Mouse (Mus musculus) heart, embryonic 11.5 days (tissue): ENCODE data around the gene Antxr2. TPM values are rescaled to one million over a fixed set of nuclear protein-coding genes. Genes with fewer than 3 reads are reported as not detected.

Source experiments
- ATAC-seq: fragments of 200-750 bp; cut with Nextera tagmentation; replicated peaks from 2 replicates; pipeline ENCODE4 v1.8.0; 2017; ENCODE audit warnings: moderate library complexity; ENCODE audit not compliant: insufficient number of reproducible peaks, low FRiP score, low TSS enrichment
- H3K27ac ChIP-seq: fragments of 300-500 bp; sonication (generic); 2 replicates; pipeline ENCODE4 v1.5.1; 2014; ENCODE audit warnings: mild to moderate bottlenecking, low read depth, low read length
- H3K27me3 ChIP-seq: fragments of 300-500 bp; sonication (generic); 2 replicates; pipeline ENCODE4 v1.6.1; 2014; ENCODE audit warnings: mild to moderate bottlenecking, low read length, mixed read lengths; ENCODE audit not compliant: control insufficient read depth, insufficient read depth
- H3K36me3 ChIP-seq: fragments of 300-500 bp; sonication (generic); 2 replicates; pipeline ENCODE4 v1.6.1; 2014; ENCODE audit warnings: mild to moderate bottlenecking, low read length, moderate library complexity, mixed read lengths; ENCODE audit not compliant: control insufficient read depth, insufficient read depth
- H3K4me1 ChIP-seq: fragments of 300-500 bp; sonication (generic); 2 replicates; pipeline ENCODE4 v1.6.1; 2014; ENCODE audit warnings: low read length; ENCODE audit not compliant: control insufficient read depth, insufficient read depth
- H3K4me2 ChIP-seq: fragments of 300-500 bp; sonication (generic); 2 replicates; pipeline ENCODE4 v1.6.1; 2014; ENCODE audit warnings: mild to moderate bottlenecking, moderate library complexity
- H3K4me3 ChIP-seq: fragments of 300-500 bp; sonication (generic); 2 replicates; pipeline ENCODE4 v1.5.1; 2014; ENCODE audit warnings: low read depth, low read length
- H3K9ac ChIP-seq: fragments of 300-500 bp; sonication (generic); 2 replicates; pipeline ENCODE4 v1.6.1; 2014; ENCODE audit warnings: mild to moderate bottlenecking, low read depth, low read length, moderate library complexity
- H3K9me3 ChIP-seq: fragments of 300-500 bp; sonication (generic); replicated peaks from 2 replicates; pipeline ENCODE4 v1.6.1; 2016; ENCODE audit warnings: low read length; ENCODE audit not compliant: control insufficient read depth
- WGBS: fragments of 180-500 bp; shearing (Covaris S2); extraction: QIAGEN DNeasy Blood & Tissue Kit; methylation state at CpG from one replicate; pipeline ENCODE4 v1.1.7; 2014; ENCODE audit not compliant: insufficient replicate concordance; 5-methylcytosine and 5-hydroxymethylcytosine counted together
- polyA plus RNA-seq: library from polyadenylated mRNA; unstranded; fragments of >200 nt; fragmentation: Nextera tagmentation; extraction: Ambion mirVana; gene quantifications from 2 replicates; pipeline ENCODE4 v1.2.1, GENCODE M21; 2014

Antxr2 gene
- polyA plus RNA-seq, 1 experiment from 2014 or later: 44.6 TPM

DNA sequence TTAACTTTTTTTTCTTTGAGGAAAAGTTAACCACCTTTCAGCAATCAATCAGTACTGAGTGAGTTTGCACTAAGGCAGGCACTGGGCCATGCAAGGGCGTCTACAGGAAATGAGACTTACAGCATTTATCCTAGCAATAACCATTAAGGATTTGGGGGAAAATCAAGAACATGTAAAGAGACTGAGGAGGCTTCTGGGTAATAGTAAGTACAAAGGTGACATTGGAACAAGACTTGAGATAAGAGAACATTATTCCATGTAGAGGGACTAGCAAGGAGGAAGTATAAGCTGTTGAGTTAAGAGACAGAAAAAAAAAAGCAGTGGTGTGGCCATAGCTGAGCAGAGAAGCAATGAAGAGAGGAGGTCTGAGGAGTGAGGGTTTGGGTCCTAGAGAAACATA lies 57.5 kb downstream of the Antxr2 start:
- Histone ChIP-seq H3K4me3 (no peak overlapping the region), H3K4me2 (no peak overlapping the region), H3K27ac (no peak overlapping the region), H3K36me3 (no peaks in the 10 kb centered on the region), H3K27me3 (no peaks in the 10 kb centered on the region), H3K9me3 (no peaks in the 10 kb centered on the region), H3K4me1 (no peaks in the 10 kb centered on the region), H3K9ac (no peak overlapping the region)
- no peak for ATAC-seq
- WGBS: 77% methylated on average over 1 of the region's 1 CpGs

DNA sequence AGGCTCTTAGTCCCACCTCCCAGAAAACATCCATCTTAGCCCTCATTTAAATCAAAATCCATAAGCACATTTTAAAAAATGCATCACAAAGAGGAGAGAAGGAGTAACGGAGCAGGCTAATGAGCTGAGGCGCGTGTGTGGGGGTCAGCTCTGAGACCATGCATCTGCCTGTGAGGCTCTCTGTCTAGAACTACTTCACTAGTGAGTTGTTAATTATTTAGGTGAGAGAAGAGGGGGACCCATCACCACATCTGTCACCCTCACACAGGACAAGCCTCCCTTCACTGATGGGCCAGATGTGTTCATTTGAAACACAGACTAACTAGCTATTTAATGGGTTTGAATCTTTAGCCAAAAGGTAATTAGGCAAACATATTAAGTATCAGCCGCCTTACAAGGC lies 58.8 kb downstream of the Antxr2 start:
- no peak overlapping the region for H3K9ac ChIP-seq
- no peaks in the 10 kb centered on the region for H3K4me1 ChIP-seq
- ATAC-seq: no peak
- H3K4me3 ChIP-seq: no peak overlapping the region
- no peak overlapping the region for H3K4me2 ChIP-seq
- no peaks in the 10 kb centered on the region for H3K27me3 ChIP-seq
- no peaks in the 10 kb centered on the region for H3K36me3 ChIP-seq
- no peak overlapping the region for H3K27ac ChIP-seq
- no peaks in the 10 kb centered on the region for H3K9me3 ChIP-seq
- 83% methylated on average over 4 of the region's 4 CpGs for WGBS

DNA sequence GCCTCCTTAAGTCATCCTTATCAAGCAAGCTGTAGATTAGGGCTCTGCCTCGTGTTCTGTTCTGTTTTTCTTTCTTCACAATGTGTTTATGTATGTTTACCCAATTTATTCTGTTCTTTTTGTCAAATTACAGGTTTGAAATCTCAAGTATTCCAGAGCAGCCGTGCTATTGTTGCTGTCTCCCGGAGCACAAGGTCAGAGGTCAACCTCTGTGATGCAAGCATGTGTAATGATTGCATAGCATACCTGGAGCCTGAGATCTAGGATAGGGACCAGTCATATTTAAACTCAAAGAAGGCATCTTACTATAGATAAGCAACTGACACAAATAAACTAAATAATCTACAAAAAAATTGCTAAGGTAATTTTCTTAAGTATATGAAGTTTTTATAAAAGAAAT lies 59.6 kb downstream of the Antxr2 start:
- ATAC-seq: no peak
- Histone ChIP-seq H3K36me3 (no peaks in the 10 kb centered on the region), H3K27me3 (no peaks in the 10 kb centered on the region), H3K4me1 (no peaks in the 10 kb centered on the region), H3K4me3 (no peak overlapping the region), H3K4me2 (no peak overlapping the region), H3K9me3 (no peaks in the 10 kb centered on the region), H3K9ac (no peak overlapping the region), H3K27ac (no peak overlapping the region)
- WGBS: 44% methylated on average over 3 of the region's 3 CpGs

DNA sequence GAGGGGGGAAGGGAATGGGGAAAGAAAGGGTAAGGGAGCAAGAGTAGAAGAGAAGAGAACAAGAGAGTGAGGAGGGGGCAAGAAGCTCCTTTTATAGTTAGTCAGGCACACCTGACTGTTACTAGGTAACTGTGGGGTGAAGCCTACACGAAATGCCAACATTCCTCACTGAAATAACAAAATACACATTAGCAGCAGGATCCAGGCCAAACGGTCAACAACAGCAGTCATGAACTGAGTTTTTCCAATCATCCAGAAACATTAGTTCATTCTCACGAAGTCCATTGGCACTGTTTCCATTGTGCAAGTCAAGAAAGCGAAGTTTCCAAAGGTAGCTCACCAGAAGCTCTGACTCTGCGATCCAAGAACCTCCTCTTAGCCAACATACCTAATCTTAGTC lies 63.8 kb downstream of the Antxr2 start:
- no peaks in the 10 kb centered on the region for H3K36me3 ChIP-seq
- H3K9me3 ChIP-seq: no peaks in the 10 kb centered on the region
- ATAC-seq: no peak
- H3K27me3 ChIP-seq: no peaks in the 10 kb centered on the region
- no peaks in the 10 kb centered on the region for H3K4me1 ChIP-seq
- H3K4me2 ChIP-seq: no peak overlapping the region
- H3K4me3 ChIP-seq: no peak overlapping the region
- 74% methylated on average over 5 of the region's 5 CpGs for WGBS
- H3K27ac ChIP-seq: no peak overlapping the region
- H3K9ac ChIP-seq: no peak overlapping the region

DNA sequence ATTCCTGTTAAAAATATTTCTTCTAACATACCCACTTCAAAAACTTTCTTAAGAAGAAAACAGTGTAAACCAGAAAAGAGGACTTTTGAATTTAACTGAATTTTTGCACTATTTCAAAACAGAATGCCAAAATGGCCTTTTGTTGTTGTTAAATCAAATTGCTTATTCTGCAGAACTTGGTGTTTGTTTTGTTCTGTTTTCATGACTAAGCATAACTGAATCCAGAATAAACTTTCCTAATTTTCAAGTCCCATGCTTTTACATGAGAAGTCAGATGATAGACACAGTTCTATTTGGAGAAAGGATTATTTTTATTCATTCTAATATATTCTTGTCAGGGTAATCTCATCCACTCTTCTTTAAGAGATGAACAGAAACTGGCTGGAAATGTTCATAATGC lies 64.7 kb downstream of the Antxr2 start:
- Histone ChIP-seq H3K9me3 (no peaks in the 10 kb centered on the region), H3K9ac (no peak overlapping the region), H3K27me3 (no peaks in the 10 kb centered on the region), H3K36me3 (no peaks in the 10 kb centered on the region), H3K4me1 (no peaks in the 10 kb centered on the region), H3K27ac (no peak overlapping the region), H3K4me3 (no peak overlapping the region), H3K4me2 (no peak overlapping the region)
- no peak for ATAC-seq

DNA sequence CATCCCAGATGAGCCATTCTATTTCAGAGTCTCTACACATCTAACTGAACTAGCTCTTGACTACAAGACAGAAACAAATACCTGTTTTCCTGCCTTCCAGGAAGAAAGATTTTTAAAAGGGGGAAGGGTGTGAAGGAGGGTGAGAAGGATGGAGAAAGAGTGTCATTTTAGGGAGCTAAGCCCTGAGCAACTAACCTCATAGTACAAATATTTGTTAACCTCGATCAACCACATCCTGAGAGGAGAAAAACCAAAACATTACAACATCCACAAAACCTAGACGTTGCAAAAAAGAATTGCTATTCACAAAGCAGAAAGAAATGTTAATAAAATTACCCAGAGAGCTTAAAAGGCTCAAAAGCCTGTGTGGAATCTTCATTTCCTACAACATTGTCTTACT lies 66.4 kb downstream of the Antxr2 start:
- Histone ChIP-seq H3K27me3 (no peaks in the 10 kb centered on the region), H3K27ac (no peak overlapping the region), H3K4me3 (no peak overlapping the region), H3K4me1 (no peaks in the 10 kb centered on the region), H3K9ac (no peak overlapping the region), H3K9me3 (no peaks in the 10 kb centered on the region), H3K4me2 (no peak overlapping the region), H3K36me3 (peaks cover 2% of the 10 kb centered on the region; the same call in 1 of the 2 replicates)
- ATAC-seq: no peak
- 82% methylated on average over 2 of the region's 2 CpGs for WGBS

DNA sequence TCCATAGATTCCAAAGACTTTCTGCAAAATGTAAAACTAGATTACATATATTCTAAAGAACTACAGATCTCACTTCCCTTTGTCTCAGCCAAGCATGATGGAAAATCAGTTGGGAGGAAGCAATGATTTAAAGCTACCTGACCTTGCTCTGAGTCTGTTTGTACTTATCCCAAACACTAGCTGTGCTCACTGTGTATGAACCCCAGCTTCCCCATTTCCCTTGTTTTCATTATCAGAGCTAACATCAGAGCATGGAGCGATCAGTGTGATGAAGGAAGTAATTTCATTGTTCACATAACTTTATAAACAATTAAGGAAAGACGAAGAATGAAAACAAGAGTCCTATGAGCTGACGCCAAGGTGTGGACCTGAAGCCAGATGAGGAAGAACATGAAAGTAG lies 68.3 kb downstream of the Antxr2 start:
- Histone ChIP-seq H3K9ac (no peak overlapping the region), H3K9me3 (no peaks in the 10 kb centered on the region), H3K4me3 (no peak overlapping the region), H3K4me2 (no peak overlapping the region), H3K27ac (no peak overlapping the region), H3K4me1 (no peaks in the 10 kb centered on the region), H3K36me3 (peaks cover 2% of the 10 kb centered on the region; the same call in 1 of the 2 replicates), H3K27me3 (no peaks in the 10 kb centered on the region)
- WGBS: 86% methylated on average over 3 of the region's 3 CpGs
- ATAC-seq: no peak

DNA sequence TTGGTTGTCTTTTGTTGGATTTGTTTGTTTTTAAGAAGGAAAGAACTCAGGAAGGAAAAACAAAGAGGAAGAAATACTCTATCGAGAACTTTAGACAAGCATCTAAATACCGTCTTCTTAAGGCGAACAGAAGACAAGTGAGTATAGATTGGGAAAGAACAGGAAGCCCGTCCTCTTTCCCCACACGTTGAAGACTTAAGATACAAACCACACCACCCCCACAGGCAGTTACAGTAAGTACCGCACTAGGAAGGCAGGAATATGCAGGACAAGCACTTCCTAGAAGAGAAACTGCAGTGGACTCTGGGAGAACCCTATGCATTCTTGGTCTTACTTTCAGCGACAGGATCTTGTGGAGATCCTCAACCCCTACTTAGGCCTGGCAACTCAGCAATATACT lies 69.1 kb downstream of the Antxr2 start:
- Histone ChIP-seq H3K4me3 (no peak overlapping the region), H3K9ac (no peak overlapping the region), H3K27ac (no peak overlapping the region), H3K4me1 (no peaks in the 10 kb centered on the region), H3K4me2 (no peak overlapping the region), H3K36me3 (peaks cover 2% of the 10 kb centered on the region; the same call in 1 of the 2 replicates), H3K27me3 (no peaks in the 10 kb centered on the region), H3K9me3 (no peaks in the 10 kb centered on the region)
- 66% methylated on average over 7 of the region's 7 CpGs for WGBS
- ATAC-seq: no peak

DNA sequence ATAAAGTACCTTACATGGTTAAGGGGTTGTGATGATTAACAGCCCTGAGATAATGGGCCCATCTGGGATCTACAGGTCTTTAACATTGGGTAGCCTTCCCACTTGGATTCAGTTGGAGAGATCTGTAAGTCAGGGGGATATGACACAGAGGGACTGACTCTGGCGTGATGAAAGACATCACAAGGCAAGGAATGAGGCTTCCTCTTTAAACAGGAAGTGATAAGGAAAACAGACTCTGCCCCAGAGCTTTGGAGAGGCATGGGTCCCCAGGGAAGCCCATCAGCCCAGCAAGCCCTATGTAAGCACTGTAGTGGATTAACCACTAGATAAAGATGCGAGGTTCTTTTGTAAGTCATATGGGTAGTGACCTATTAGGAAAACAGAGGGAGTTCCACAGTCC lies 71.2 kb downstream of the Antxr2 start:
- Histone ChIP-seq H3K9ac (no peak overlapping the region), H3K27ac (no peak overlapping the region), H3K36me3 (peaks cover 2% of the 10 kb centered on the region; the same call in 1 of the 2 replicates), H3K4me1 (no peaks in the 10 kb centered on the region), H3K27me3 (no peaks in the 10 kb centered on the region), H3K4me3 (no peak overlapping the region), H3K4me2 (no peak overlapping the region), H3K9me3 (no peaks in the 10 kb centered on the region)
- 37% methylated on average over 2 of the region's 2 CpGs for WGBS
- ATAC-seq: no peak
